Mouse (Mus musculus): ENCODE results near the gene Htr6. TPM values are rescaled to one million over a fixed set of nuclear protein-coding genes. Genes with fewer than 3 reads are reported as not detected.

Htr6 gene
- polyA plus RNA-seq, 2 experiments = not detected

DNA sequence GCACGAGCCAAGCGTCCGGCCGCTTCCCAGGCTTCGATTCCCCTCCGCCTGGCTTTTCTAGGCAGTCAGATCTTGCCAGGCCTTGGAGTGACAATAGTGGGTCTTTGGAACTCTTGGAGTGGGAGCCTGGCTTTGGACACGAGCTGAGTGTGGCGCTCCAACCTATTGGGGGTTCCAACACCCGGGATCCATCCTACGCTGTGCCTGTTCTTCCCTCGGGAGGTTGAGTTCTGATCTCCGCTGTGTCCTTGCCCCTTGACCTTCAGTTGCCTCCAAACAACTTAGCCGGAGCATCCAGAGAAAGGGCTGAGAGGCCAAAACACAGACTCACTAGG, 17.8 kb upstream of the Htr6 start:
- Histone ChIP-seq H3K4me2 (ENCODE audit: low read depth) (peak overlapping the region; percentile 60), H3K4me1 (replicated peaks; ENCODE audit: control insufficient read depth in 2 of 2, insufficient read depth in 2 of 2, low read length in 1 of 2) (no peaks in the 10 kb centered on the region), H3K4me3 (ENCODE audit: insufficient read depth in 1 of 2, low read depth in 2 of 2, low read length in 2 of 2) (no peak overlapping the region), H3K9ac (replicated peaks) (no peak overlapping the region), H3K36me3 (replicated peaks; ENCODE audit: control insufficient read depth, insufficient read depth, low read depth) (no peaks in the 10 kb centered on the region), H3K9me3 (ENCODE audit: control insufficient read depth, low read length) (no peaks in the 10 kb centered on the region), H3K27me3 (ENCODE audit: control insufficient read depth, insufficient read depth, low read length) (peaks cover 38% of the 10 kb centered on the region), H3K27ac (no peak overlapping the region)
- ATAC-seq (ENCODE audit: insufficient read depth) = no peak
- 29% methylated on average over 13 of the region's 13 CpGs for WGBS (ENCODE audit: insufficient replicate concordance)
- no peak for DNase-seq (ENCODE audit: low read depth in 3 of 3, low spot score in 3 of 3)
- TF ChIP-seq CTCF (IDR thresholded peaks at IDR 0.05; ENCODE audit: low read depth) (no peak), EP300 (IDR thresholded peaks at IDR 0.05; ENCODE audit: low read depth) (no peak)

DNA sequence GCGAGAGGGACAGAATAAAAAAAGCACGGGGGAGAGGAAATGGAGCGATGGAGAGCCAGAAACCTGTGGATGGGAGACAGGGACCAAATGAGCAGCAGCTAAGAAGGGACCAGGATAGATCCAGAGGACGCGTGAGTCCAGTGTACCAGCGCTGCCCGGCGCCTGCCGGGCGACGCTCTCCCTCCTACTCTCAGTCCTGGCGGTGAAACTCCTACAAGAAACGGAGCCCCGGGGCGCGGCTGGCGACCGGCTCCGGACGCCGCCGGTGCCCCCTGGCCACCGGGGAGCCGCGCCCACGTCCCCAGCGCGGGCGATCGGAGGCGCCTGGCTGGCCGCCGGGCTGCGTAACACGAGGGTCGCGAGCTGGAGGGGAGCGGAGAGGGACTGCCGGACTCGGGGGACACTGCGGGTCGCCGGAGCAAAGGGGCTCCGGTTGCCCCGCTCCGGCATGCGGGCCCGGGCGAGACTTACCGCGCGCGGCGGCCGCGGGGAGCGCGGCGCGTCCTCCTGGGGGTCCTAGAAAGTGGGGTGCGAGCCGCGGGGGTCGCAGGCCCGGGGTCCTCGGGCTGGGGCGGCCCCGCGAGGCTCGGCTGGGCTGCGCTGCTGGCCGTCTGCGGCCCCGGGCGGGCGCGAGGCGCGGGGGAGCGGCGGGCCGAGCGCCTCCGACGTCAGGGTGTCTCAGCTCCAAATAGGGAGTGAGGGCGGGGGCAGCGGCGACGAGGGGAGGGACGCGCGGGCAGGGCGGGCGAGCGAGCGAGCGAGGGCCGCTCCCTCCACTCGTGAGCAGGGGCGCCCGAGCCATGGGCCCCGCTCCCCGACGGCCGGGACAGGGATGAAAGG, 17.2 kb upstream of the Htr6 start, which contains the start of gene Nbl1:
Nbl1 (minus strand) TSS at position 638 of the 840 bp plus-strand sequence.
- no peaks in the 10 kb centered on the region for H3K9me3 ChIP-seq (ENCODE audit: control insufficient read depth, low read length)
- 3% methylated on average over 98 of the region's 105 CpGs for WGBS (ENCODE audit: insufficient replicate concordance)
- H3K27ac ChIP-seq = no peak within 1 kb of the TSS
- no peak for ATAC-seq (ENCODE audit: insufficient read depth)
- no peak within 1 kb of the TSS for H3K9ac ChIP-seq (replicated peaks)
- H3K4me3 ChIP-seq (ENCODE audit: insufficient read depth in 1 of 2, low read depth in 2 of 2, low read length in 2 of 2) = peak within 1 kb of the TSS; percentile 5 to 47; a peak in 3 of 4 replicates
- no peak for DNase-seq (ENCODE audit: low read depth in 3 of 3, low spot score in 3 of 3)
- no peak for TF ChIP-seq EP300 (IDR thresholded peaks at IDR 0.05; ENCODE audit: low read depth)
- no peak for TF ChIP-seq CTCF (IDR thresholded peaks at IDR 0.05; ENCODE audit: low read depth)
- peak within 1 kb of the TSS; percentile 60 for H3K4me2 ChIP-seq (ENCODE audit: low read depth)
- peaks cover 38% of the 10 kb centered on the region for H3K27me3 ChIP-seq (ENCODE audit: control insufficient read depth, insufficient read depth, low read length)
- H3K36me3 ChIP-seq (replicated peaks; ENCODE audit: control insufficient read depth, insufficient read depth, low read depth) = no peaks in the 10 kb centered on the region
- no peaks in the 10 kb centered on the region for H3K4me1 ChIP-seq (replicated peaks; ENCODE audit: control insufficient read depth in 2 of 2, insufficient read depth in 2 of 2, low read length in 1 of 2)

DNA sequence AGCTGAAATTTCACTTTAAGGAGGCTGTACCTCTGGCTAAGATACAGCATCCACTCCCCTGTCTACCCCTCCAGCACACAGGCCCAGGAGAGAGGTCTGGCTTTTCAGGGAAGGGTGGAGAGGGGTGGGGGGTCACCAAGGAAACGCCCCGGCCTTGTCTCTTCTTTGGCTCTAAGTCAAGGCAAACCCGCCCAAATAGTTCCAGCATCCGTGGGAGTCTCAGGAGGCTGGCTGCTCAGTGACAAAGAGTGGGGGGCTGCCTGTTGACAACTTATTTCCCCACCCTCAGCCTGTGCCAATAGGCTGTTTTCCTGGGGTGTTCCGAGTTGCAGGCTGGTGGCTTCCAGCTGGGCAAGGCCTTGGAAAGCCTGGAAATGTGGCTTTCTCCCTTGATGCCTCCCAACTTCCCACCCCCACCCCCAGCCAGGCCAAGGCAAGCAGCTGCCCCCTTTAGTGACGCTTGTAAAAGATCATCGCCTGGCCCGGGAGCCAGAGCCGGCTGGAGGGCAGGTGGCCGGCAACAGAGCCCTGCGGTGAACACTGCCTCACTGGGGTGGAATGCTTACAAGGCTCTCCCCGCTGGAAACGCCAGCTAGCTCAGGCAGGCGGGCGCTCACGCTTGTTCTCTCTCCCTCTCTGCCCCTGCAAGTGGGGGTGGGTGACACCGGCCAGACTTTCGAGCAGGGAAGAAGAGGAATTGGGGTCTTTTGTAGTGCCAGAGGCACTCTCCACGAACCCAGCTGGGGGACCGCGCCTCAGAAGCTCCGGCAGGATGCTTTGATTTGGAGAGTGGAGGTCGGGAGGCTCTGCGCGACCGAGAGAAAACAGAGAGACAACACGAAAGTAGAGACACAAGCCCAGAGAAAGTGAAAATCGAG, 16.3 kb upstream of the Htr6 start:
- no peak for TF ChIP-seq EP300 (IDR thresholded peaks at IDR 0.05; ENCODE audit: low read depth)
- no peak for TF ChIP-seq CTCF (IDR thresholded peaks at IDR 0.05; ENCODE audit: low read depth)
- WGBS (ENCODE audit: insufficient replicate concordance) = 5% methylated on average over 28 of the region's 28 CpGs
- Histone ChIP-seq H3K4me1 (replicated peaks; ENCODE audit: control insufficient read depth in 2 of 2, insufficient read depth in 2 of 2, low read length in 1 of 2) (no peaks in the 10 kb centered on the region), H3K36me3 (replicated peaks; ENCODE audit: control insufficient read depth, insufficient read depth, low read depth) (no peaks in the 10 kb centered on the region), H3K4me2 (ENCODE audit: low read depth) (peak overlapping the region; percentile 60), H3K9me3 (ENCODE audit: control insufficient read depth, low read length) (no peaks in the 10 kb centered on the region), H3K9ac (replicated peaks) (no peak overlapping the region), H3K4me3 (ENCODE audit: insufficient read depth in 1 of 2, low read depth in 2 of 2, low read length in 2 of 2) (peak overlapping the region; percentile 5 to 47; a peak in 3 of 4 replicates), H3K27me3 (ENCODE audit: control insufficient read depth, insufficient read depth, low read length) (peaks cover 38% of the 10 kb centered on the region), H3K27ac (no peak overlapping the region)
- ATAC-seq (ENCODE audit: insufficient read depth) (no peak), DNase-seq (ENCODE audit: low read depth in 3 of 3, low spot score in 3 of 3) (no peak)

DNA sequence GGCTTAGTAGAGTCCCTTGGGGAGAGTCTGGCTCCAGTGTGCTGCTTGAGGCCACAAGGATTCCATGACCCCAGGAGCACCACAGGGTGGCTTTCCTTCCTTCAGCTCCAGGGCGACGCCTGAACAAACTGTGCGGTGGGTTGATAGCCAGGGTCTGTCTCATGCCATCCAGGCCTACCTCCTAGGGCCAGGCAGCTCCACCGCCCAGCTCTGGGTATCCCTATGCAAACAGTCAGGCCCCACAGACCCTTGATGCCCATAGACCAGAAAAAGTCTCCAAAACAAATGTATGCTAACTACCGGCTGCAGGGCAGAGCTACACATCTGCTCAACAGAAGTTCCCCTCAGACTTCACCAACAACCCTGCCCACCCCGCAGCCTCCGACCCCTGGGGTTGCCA, 15.7 kb upstream of the Htr6 start:
- H3K9me3 ChIP-seq (ENCODE audit: control insufficient read depth, low read length) = no peaks in the 10 kb centered on the region
- H3K4me2 ChIP-seq (ENCODE audit: low read depth) = no peak overlapping the region
- 37% methylated on average over 7 of the region's 7 CpGs for WGBS (ENCODE audit: insufficient replicate concordance)
- H3K4me1 ChIP-seq (replicated peaks; ENCODE audit: control insufficient read depth in 2 of 2, insufficient read depth in 2 of 2, low read length in 1 of 2) = no peaks in the 10 kb centered on the region
- no peak for ATAC-seq (ENCODE audit: insufficient read depth)
- no peaks in the 10 kb centered on the region for H3K36me3 ChIP-seq (replicated peaks; ENCODE audit: control insufficient read depth, insufficient read depth, low read depth)
- no peak overlapping the region for H3K4me3 ChIP-seq (ENCODE audit: insufficient read depth in 1 of 2, low read depth in 2 of 2, low read length in 2 of 2)
- H3K27me3 ChIP-seq (ENCODE audit: control insufficient read depth, insufficient read depth, low read length) = peaks cover 38% of the 10 kb centered on the region
- DNase-seq (ENCODE audit: low read depth in 3 of 3, low spot score in 3 of 3) = no peak
- no peak overlapping the region for H3K27ac ChIP-seq
- no peak overlapping the region for H3K9ac ChIP-seq (replicated peaks)
- TF ChIP-seq CTCF (IDR thresholded peaks at IDR 0.05; ENCODE audit: low read depth) = no peak
- TF ChIP-seq EP300 (IDR thresholded peaks at IDR 0.05; ENCODE audit: low read depth) = no peak
